Comparison of ENCODE assay signal across 8 mouse cellular contexts in genomic region chr12:32059707-32060106, GRCm38 (mm10). TPM values are rescaled to one million over a fixed set of nuclear protein-coding genes. Genes with fewer than 3 reads are reported as not detected.
DNase-seq lines count a peak whose midpoint lies in the region; ATAC-seq and TF ChIP-seq lines count a peak whose summit lies in the region.

No protein-coding gene starts in this region.

- 0 out of 2 replicates have a peak, but pooled peaks have one; percentile 10 for ATAC-seq in erythroblast, adult 5-6 weeks (replicated peaks; ENCODE audit: low FRiP score, poor library complexity, severe bottlenecking)
- no peak for ATAC-seq in limb, embryonic 13.5 days (ENCODE audit: low FRiP score, low read depth)
- ATAC-seq in inflammation-experienced regulatory T-cells, adult 6 months, result no peak

- H3K4me1 ChIP-seq in limb, embryonic 13.5 days, result peaks cover 13% of the 10 kb centered on the region

- no peaks in the 10 kb centered on the region for H3K27me3 ChIP-seq in C2C12 (ENCODE audit: control insufficient read depth, insufficient read depth, insufficient read length)
- H3K27me3 ChIP-seq in limb, embryonic 13.5 days, result no peaks in the 10 kb centered on the region

- H3K4me2 ChIP-seq in limb, embryonic 13.5 days (replicated peaks), result peak overlapping the region; percentile 90

- no peak overlapping the region for H3ac ChIP-seq in C2C12 (ENCODE audit: control insufficient read depth, insufficient read length, low read depth)

- peaks cover 62% of the 10 kb centered on the region for H3K79me2 ChIP-seq in C2C12 (ENCODE audit: control insufficient read depth, insufficient read depth)

- no peak for TF ChIP-seq CTCF in C2C12 (IDR thresholded peaks at IDR 0.05; ENCODE audit: control insufficient read depth, insufficient read depth, insufficient read length)

- WGBS in limb, embryonic 13.5 days, result 28% methylated on average over 6 of the region's 6 CpGs

- H3K9ac ChIP-seq in limb, embryonic 13.5 days, result peak overlapping the region; percentile 39; the same call in 1 of the 2 replicates

- no peak overlapping the region for H3K27ac ChIP-seq in limb, embryonic 13.5 days

- H3K36me3 ChIP-seq in C2C12 (ENCODE audit: control insufficient read depth, insufficient read depth), result no peaks in the 10 kb centered on the region
- H3K36me3 ChIP-seq in limb, embryonic 13.5 days, result no peaks in the 10 kb centered on the region

- peaks cover 38% of the 10 kb centered on the region for H3K79me3 ChIP-seq in C2C12 (ENCODE audit: low read depth)

- no peaks in the 10 kb centered on the region for H3K9me3 ChIP-seq in limb, embryonic 13.5 days

- peak overlapping the region; percentile 65 for H3K4me3 ChIP-seq in C2C12 (ENCODE audit: insufficient read depth, poor library complexity, severe bottlenecking)
- H3K4me3 ChIP-seq in limb, embryonic 13.5 days, result peak overlapping the region; percentile 85

- DNase-seq in embryo, embryonic 10 days (ENCODE audit: low spot score), result peak; percentile 14
- DNase-seq in embryo, embryonic 11 days, result no peak
- DNase-seq in retina, embryonic 14.5 days (ENCODE audit: low spot score), result peak; percentile 13
- DNase-seq in urinary bladder, postnatal 4 days (ENCODE audit: low spot score in 2 of 2), result no peak

TF ChIP-seq in C2C12, 6 proteins besides CTCF, POLR2A, EP300 and RAD21:
- TF ChIP-seq MAX (IDR thresholded peaks at IDR 0.05), result no peak
- no peak for TF ChIP-seq CEBPB (IDR thresholded peaks at IDR 0.05; ENCODE audit: low read depth)
- no peak for TF ChIP-seq FOSL1 (IDR thresholded peaks at IDR 0.05; ENCODE audit: insufficient read depth, low read length, poor library complexity, severe bottlenecking)
- TF ChIP-seq MYOG (IDR thresholded peaks at IDR 0.05; ENCODE audit: control insufficient read depth, extremely low read depth, insufficient read length), result no peak
- no peak for TF ChIP-seq MYOD1 (IDR thresholded peaks at IDR 0.05; ENCODE audit: control insufficient read depth, insufficient read length, low read depth)
- TF ChIP-seq USF1 (IDR thresholded peaks at IDR 0.05; ENCODE audit: low read depth), result no peak

RNA-seq across cellular contexts. Expression of gene Prkar2b, which starts 1.4 kb away (rescaled TPM):
- 33.1 TPM for polyA plus RNA-seq in C2C12 (2012; fragmentation: generic; extraction: Trizol)
- total RNA-seq in erythroblast, adult 5-6 weeks (2015; ENCODE audit: low replicate concordance), result 115 and 138 TPM in 2 replicates
- total RNA-seq in erythroblast, adult 5-6 weeks (2017; ENCODE audit: low replicate concordance), result 122 and 195 TPM in 2 replicates
- 19.9 and 20.3 TPM in 2 replicates for polyA plus RNA-seq in limb, embryonic 13.5 days (2015; fragmentation: Nextera tagmentation; extraction: Ambion mirVana)
- under 1 TPM; 0.38 to 0.77 (median 0.67) TPM for polyA plus RNA-seq in inflammation-experienced regulatory T-cells, adult 6 months (2017; shearing (Covaris generic))

Comparison
In these comparisons a context has a peak if more than half of its experiments do, and no peak if none do; other contexts are left out.
1. DNase-seq: peak in embryo, embryonic 10 days (single experiment) and retina, embryonic 14.5 days (single experiment); none in embryo, embryonic 11 days (single experiment) and urinary bladder, postnatal 4 days (0 of 2).
2. RNA of gene Prkar2b, which starts 1.4 kb away (polyA plus RNA-seq): 33.1 TPM in C2C12 (single experiment) and 19.9 to 20.3 TPM in limb, embryonic 13.5 days; 0.38 to 0.77 TPM in inflammation-experienced regulatory T-cells, adult 6 months; every median in the first group is over 10 times any median in the second.